Mouse (Mus musculus): Measurements from ENCODE around the gene Pdzrn3. TPM values are rescaled to one million over a fixed set of nuclear protein-coding genes. Genes with fewer than 3 reads are reported as not detected.

Pdzrn3 gene
- total RNA-seq, 2 experiments from 2014 or later: 18.8 to 21.4 TPM

- DNase-seq (ENCODE audit: low spot score in 2 of 2): no peak
Measured at GRCm38 (mm10) chr6:101372982-101373381, 4.7 kb downstream of the Pdzrn3 start.

GRCm38 (mm10) chr6:101366809-101367602, 10.7 kb downstream of the Pdzrn3 start:
- peak; percentile 23 to 31 for DNase-seq (ENCODE audit: low spot score in 2 of 2)

DNA sequence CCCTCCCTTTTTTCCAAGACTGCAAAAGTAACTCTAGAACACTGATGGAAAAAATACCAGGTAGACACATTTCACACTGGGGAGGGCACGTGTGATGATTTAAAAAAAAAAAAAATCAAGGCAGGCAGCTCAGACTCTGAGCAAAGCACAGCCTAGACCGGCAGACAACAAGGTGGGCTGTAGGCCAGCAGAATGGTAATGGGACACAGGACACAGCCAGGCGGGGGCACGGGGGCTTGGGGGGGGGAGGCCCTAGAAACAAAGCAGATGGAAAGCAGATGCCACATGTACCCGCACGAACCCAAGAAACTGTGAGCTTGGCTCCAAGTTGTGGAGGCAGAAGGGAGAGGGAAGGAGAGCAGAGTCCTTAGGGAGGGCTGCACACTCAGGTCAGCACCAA, 11.9 kb downstream of the Pdzrn3 start:
- DNase-seq (ENCODE audit: low spot score in 2 of 2): no peak

GRCm38 (mm10) chr6:101363904-101364303, 13.8 kb downstream of the Pdzrn3 start:
- no peak for DNase-seq (ENCODE audit: low spot score in 2 of 2)

DNA sequence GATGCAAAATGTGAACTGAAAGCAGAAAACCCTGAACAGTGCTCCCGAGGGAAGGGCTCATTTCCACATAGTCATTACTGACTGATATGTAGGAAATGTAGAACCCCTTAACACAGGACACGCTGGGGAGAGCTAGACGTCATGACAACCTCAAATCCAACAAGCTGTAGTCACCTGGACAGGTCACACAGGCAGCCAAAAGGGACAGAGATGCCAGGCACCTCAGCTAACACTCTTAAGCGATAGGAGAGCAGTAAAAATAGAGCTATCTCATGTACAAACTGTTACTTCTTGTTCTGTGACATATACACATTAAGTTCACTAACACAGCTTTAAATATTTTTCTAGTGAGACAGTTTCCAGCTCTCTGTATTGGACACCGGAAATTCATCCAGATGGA, 15.0 kb downstream of the Pdzrn3 start:
- DNase-seq (ENCODE audit: low spot score in 2 of 2): no peak

GRCm38 (mm10) chr6:101362268-101362667, 15.4 kb downstream of the Pdzrn3 start:
- DNase-seq (ENCODE audit: low spot score in 2 of 2): no peak

- no peak for DNase-seq (ENCODE audit: low spot score in 2 of 2)
Measured at GRCm38 (mm10) chr6:101360211-101360737, 17.4 kb downstream of the Pdzrn3 start.

GRCm38 (mm10) chr6:101359646-101360045, 18.1 kb downstream of the Pdzrn3 start:
- DNase-seq (ENCODE audit: low spot score in 2 of 2): no peak

GRCm38 (mm10) chr6:101354887-101355286, 22.8 kb downstream of the Pdzrn3 start:
- no peak for DNase-seq (ENCODE audit: low spot score in 2 of 2)

DNA sequence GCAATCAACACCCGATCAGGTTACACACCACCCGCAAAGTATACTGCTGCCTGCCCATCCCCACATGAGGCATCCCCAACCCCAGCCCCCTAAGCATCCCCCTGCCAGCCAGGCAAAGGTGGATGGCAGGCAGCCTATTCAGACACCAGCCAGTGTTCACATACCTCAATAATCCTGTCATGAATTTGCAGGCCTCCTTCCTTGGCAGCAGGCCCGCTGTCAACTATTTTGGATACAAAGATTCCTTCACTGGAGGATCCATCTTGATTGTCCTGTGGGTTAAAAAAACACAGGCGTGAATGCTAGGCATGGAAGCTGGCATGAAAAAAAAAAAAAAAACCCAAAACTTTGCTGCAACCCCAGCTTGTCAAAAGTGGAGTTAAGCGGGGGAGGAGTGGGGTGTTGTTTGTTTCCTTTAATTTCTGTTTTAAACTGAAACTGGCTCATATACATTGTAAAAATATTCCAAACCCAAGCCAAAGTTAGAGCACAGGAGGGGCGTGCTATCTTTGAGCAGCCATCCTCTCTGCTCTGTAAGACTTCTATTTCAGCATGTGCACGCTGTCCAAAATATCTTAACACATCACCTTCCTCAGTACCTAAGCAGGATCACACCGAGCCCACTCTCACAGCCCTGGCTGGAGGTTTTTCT, 23.3 kb downstream of the Pdzrn3 start:
- no peak for DNase-seq (ENCODE audit: low spot score in 2 of 2)

GRCm38 (mm10) chr6:101353701-101354100, 24.0 kb downstream of the Pdzrn3 start:
- DNase-seq (ENCODE audit: low spot score in 2 of 2): no peak

DNA sequence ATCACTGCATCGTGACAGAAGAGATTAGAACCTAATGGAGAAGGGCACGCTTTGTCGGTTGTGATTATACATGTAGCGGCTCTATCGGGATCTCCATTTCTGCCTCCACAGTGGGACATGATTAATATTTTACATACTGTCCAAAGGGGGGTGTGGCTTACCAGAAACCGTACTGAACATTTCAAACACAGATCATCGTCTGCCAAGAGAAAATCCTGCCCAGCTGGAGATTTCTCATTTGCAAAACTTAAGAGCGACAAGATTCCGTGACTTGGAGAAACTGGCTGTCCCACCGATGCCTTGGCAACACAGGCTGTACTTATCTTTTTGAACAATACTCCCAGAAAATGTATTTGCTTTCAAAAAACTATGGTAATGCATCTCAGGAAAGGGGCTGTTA, 25.1 kb downstream of the Pdzrn3 start:
- no peak for DNase-seq (ENCODE audit: low spot score in 2 of 2)

DNA sequence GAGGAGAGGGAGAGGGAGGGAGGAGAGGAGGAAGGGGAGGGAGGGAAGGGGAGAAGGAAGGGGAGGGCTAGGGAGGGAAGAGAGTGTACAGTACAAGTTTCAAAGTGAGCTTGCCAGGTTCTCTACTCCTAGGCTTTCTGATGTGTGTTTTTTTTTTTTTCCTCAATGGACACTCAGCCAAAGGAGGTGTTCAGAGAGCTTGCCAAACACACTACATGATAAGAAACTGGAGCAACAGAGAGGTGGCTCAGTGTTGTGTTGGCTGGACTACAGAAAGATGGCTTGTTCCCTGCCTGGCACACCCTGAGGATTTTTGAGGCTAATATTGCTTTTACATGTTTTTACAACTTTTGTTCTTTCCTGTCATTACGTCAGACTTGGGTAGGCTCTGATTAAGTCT, 26.6 kb downstream of the Pdzrn3 start:
- DNase-seq (ENCODE audit: low spot score in 2 of 2): no peak

GRCm38 (mm10) chr6:101350414-101350973, 27.2 kb downstream of the Pdzrn3 start:
- DNase-seq (ENCODE audit: low spot score in 2 of 2): no peak

DNA sequence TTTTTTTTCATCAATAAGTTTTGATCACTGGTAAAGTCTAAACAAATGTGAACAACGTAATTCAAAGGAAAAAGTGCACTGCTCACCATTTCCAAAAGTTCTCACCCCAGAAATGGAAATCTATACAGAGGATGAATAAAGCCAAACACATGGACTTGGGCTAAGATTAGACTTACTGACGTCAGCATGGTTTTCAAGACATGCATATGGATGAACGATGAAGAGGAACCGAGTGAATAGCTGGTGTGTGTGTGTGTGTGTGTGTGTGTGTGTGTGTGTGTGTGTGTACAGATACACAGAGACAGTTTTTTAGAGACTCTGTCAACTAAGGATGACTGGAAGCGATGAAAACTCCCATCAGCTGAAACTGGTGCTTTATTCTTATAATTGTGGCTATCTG, 29.2 kb downstream of the Pdzrn3 start:
- no peak for DNase-seq (ENCODE audit: low spot score in 2 of 2)

GRCm38 (mm10) chr6:101340051-101340450, 37.6 kb downstream of the Pdzrn3 start:
- DNase-seq (ENCODE audit: low spot score in 2 of 2): no peak

- DNase-seq (ENCODE audit: low spot score in 2 of 2): no peak
Measured at GRCm38 (mm10) chr6:101337842-101338528, 39.7 kb downstream of the Pdzrn3 start.

DNA sequence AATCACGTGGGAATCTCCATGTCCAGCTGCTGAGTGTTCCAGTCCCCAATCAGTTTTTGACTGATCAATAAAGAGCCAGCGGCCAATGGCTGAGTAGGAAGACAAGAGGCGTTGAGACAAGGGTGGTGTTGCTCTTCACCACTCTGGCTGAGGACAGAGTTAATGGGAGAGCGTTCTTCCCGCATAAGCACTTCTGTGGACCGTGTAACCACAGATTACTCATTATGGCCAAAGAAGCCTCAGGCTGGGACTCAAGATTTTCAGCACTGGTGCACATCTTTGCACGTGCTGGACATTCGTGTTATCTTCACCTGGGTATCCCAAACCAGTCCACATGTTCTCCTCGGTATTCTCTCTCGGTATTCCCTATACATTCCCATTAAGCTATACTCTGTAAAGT, 41.0 kb downstream of the Pdzrn3 start:
- DNase-seq (ENCODE audit: low spot score in 2 of 2): no peak

DNA sequence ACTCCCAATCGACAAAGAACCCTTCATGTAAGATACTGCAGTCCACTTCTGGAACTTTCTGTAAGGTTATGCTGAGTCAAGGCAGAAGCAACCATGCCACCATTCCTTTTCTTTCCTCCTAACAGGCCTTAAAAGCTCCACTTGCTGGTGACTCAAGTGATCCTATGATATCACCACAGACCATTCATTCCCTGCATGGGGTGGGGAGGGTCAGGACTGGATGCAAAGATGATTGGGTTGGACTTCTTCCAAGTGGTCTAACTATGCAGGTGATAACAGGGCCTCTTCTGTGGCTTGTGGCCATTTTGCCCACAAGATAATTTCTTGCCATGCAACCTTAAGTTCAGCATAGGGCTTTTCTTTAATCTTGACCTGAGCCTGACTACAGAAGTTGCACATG, 42.0 kb downstream of the Pdzrn3 start:
- no peak for DNase-seq (ENCODE audit: low spot score in 2 of 2)

- DNase-seq (ENCODE audit: low spot score in 2 of 2): no peak
Measured at GRCm38 (mm10) chr6:101334495-101334894, 43.2 kb downstream of the Pdzrn3 start.

DNA sequence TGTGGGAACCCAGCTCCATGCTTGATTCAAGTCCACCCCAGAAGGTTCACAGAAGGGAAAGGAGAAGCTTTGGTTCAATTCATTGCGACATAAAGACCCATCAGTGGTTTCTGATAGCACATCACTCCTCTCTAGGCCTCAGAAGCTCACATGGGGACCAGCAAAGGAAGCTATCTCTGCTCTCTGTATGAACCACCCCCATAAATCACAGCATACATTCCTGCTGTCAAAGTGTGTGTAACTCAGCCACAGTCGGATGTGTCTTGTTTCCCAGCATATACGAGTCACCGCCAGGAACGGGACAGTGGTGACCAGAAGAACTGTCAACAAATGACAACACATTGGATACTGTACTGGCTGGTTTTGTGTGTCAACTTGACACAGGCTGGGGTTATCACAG, 47.3 kb downstream of the Pdzrn3 start:
- DNase-seq (ENCODE audit: low spot score in 2 of 2): no peak

- no peak for DNase-seq (ENCODE audit: low spot score in 2 of 2)
Measured at GRCm38 (mm10) chr6:101329499-101329898, 48.2 kb downstream of the Pdzrn3 start.
